Mouse (Mus musculus) G1E (cell line): ENCODE measurements around the gene Nol3. TPM values are rescaled to one million over a fixed set of nuclear protein-coding genes. Genes with fewer than 3 reads are reported as not detected.
"Not testable (repeated sequence)": the region's sequence is repeated elsewhere in the genome, so short reads cannot be mapped to it uniquely, and the experiment has no call there.

Experiments used
- ATAC-seq: 2 replicates; pipeline ENCODE4 v1.8.0; 2016; ENCODE audit warnings: mild to moderate bottlenecking; ENCODE audit not compliant: insufficient number of reproducible peaks, poor library complexity, low FRiP score, severe bottlenecking; ENCODE audit errors: extremely low read depth
- DNase-seq: peaks from one replicate; pipeline ENCODE4 v3.0.0; 2012; ENCODE audit warnings: low spot score
- H3K27me3 ChIP-seq: 2 replicates; pipeline ENCODE4 v1.6.1; 2012; ENCODE audit warnings: mild to moderate bottlenecking, low read length, inconsistent platforms; ENCODE audit not compliant: insufficient read depth
- H3K36me3 ChIP-seq: replicated peaks from 2 replicates; pipeline ENCODE3; 2012; ENCODE audit warnings: mild to moderate bottlenecking, inconsistent platforms
- H3K4me1 ChIP-seq: 2 replicates; pipeline ENCODE4 v1.6.1; 2012; ENCODE audit warnings: low read depth, low read length, inconsistent platforms, mixed read lengths; ENCODE audit not compliant: insufficient read depth
- H3K4me3 ChIP-seq: 2 replicates; pipeline ENCODE4 v1.5.1; 2012; ENCODE audit warnings: low read depth, mild to moderate bottlenecking, inconsistent platforms, low read length, moderate library complexity, mixed read lengths
- H3K9me3 ChIP-seq: replicated peaks from 2 replicates; pipeline ENCODE4 v1.6.1; 2012; ENCODE audit warnings: inconsistent platforms
- CTCF ChIP-seq: IDR thresholded peaks from 2 replicates; pipeline ENCODE4 v1.5.1; 2012; ENCODE audit warnings: low read depth, low read length, inconsistent platforms, mixed read lengths
- GATA1 ChIP-seq: IDR thresholded peaks from 2 replicates; pipeline ENCODE4 v1.6.1; 2012; ENCODE audit warnings: borderline replicate concordance, low read length, inconsistent platforms, mixed read lengths
- GATA2 ChIP-seq: IDR thresholded peaks from 2 replicates; pipeline ENCODE4 v1.6.1; 2012; ENCODE audit warnings: low read depth, low read length, inconsistent platforms, borderline replicate concordance
- POLR2AphosphoS5 ChIP-seq: IDR thresholded peaks from 2 replicates; pipeline ENCODE4 v1.6.1; 2012; ENCODE audit warnings: low read depth, low read length, inconsistent platforms; ENCODE audit not compliant: insufficient replicate concordance
- TAL1 ChIP-seq: conservative IDR thresholded peaks from 2 replicates; pipeline ENCODE4 v1.6.1; 2012; ENCODE audit warnings: low read depth, low read length, inconsistent platforms, mixed read lengths
- polyA plus RNA-seq: library from polyadenylated mRNA; stranded (reverse); fragments of >175 nt; gene quantifications from 2 replicates; pipeline ENCODE4 v1.2.3, GENCODE M21; 2012
- total RNA-seq, 2 experiments: library from RNA; stranded (forward) in 1 of 2; stranded (reverse) in 1 of 2; fragments of 200-1000 nt in 1 of 2; fragments of >200 nt in 1 of 2; fragmentation: Nextera tagmentation in 1 of 2; gene quantifications; 2 replicates each; pipeline ENCODE4 v1.2.3; 2014 to 2017

Gene Nol3
- total and polyA plus RNA-seq, 3 experiments, result 0.49 to 0.60 (median 0.60) TPM

DNA sequence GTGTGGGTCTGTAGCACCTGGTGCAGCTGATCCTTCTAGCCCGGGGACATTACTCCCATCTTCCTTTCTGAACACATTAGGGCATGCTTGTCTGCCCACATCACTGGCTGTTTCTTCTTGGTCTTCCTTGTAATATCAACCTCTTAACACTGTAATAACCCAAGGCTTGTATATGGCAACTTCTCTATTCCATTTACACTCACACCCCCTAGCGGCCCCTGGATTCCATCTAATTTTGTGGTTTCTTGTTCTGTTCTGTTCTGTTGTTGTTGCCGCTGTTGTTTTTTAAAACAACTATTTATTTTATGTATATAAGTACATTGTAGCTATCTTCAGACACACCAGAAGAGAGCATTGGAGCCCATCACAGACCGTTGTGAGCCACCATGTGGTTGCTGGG is 11.0 kb downstream of the Nol3 start:
- no peak for TF ChIP-seq GATA1
- TF ChIP-seq TAL1, result no peak
- no peak for TF ChIP-seq CTCF
- TF ChIP-seq GATA2, result no peak
- TF ChIP-seq POLR2AphosphoS5, result no peak
- H3K4me3 ChIP-seq, result no peak overlapping the region
- peaks cover 15% of the 10 kb centered on the region; the same call in 1 of the 2 replicates for H3K27me3 ChIP-seq
- DNase-seq (no peak), ATAC-seq (no peak)
- peaks cover 54% of the 10 kb centered on the region for H3K4me1 ChIP-seq
- peaks cover 7% of the 10 kb centered on the region for H3K36me3 ChIP-seq
- H3K9me3 ChIP-seq, result no peaks in the 10 kb centered on the region

DNA sequence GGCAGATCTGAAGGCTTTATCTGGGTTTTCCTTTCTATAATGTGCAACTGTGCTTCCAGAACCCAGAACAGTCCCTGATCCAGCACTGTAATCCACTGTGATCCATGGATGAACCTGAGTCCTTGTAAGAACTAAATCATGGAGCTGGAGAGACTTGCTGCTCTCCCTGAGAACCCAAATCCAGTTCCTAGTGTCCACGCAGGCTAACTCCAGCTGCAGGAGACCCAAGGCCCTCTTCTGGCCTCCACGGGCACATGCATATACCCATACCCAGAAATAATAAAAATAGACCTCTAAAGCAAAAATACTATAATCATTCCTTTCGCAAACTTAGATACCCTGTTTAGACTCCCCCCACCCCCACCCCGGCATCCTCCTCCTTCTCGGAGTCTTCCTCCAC is 12.3 kb downstream of the Nol3 start:
- no peak for ATAC-seq

DNA sequence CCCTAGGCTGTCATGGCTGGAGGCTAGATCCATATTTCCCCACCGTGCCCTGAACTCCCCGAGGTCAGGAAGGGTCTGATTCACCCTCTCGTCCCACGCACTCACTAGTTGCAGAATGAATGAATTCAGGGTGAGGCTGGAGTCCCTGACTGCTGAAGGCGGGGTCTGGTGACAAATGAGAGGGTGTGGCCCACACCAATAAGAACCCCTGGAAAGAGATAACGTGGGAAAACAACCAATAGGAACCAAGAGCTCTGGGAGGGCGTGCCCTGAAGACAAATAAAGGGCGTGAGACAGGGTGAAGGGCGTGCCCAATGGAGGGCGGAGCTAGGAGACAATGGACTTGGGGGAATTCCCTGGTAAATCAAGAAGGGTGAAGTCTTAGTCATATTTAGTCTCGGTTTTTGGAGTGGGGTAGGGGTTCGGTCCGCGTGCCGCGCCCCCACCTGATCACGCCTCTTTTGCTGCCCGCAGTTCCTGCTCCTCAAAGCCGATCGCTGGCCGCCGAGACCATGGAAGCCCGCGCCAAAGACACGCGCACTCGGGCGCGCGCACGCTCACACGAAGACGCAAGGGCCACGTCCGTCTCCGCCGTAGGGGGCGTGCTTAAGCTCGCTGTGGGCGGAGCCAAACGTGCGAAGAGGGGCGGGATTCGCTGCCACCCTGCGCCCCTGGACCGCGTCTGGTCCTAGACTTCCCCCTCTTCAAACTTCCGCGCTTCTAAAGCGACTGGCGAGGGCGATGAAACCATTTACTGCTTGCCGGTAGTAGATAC is 13.2 kb downstream of the Nol3 start:
- DNase-seq, result peak; percentile 92
- peak overlapping the region; percentile 74 for H3K4me3 ChIP-seq
- peaks cover 36% of the 10 kb centered on the region for H3K4me1 ChIP-seq
- ATAC-seq, result peak; percentile 97
- peaks cover 13% of the 10 kb centered on the region for H3K36me3 ChIP-seq
- H3K27me3 ChIP-seq, result peaks cover 15% of the 10 kb centered on the region; the same call in 1 of the 2 replicates
- TF ChIP-seq POLR2AphosphoS5, result no peak
- TF ChIP-seq CTCF, result no peak
- TF ChIP-seq GATA1, result no peak
- TF ChIP-seq GATA2, result no peak
- TF ChIP-seq TAL1, result no peak
- H3K9me3 ChIP-seq, result no peaks in the 10 kb centered on the region

More for the DNA sequence above, 12.3 kb downstream of the Nol3 start:
- no peak overlapping the region for H3K4me3 ChIP-seq
- H3K9me3 ChIP-seq, result no peaks in the 10 kb centered on the region
- H3K4me1 ChIP-seq, result peaks cover 41% of the 10 kb centered on the region
- no peak for TF ChIP-seq TAL1
- no peak for TF ChIP-seq GATA2
- no peak for TF ChIP-seq CTCF
- no peak for TF ChIP-seq POLR2AphosphoS5
- no peak for TF ChIP-seq GATA1
- no peak for DNase-seq
- peaks cover 9% of the 10 kb centered on the region for H3K36me3 ChIP-seq
- peaks cover 15% of the 10 kb centered on the region; the same call in 1 of the 2 replicates for H3K27me3 ChIP-seq

DNA sequence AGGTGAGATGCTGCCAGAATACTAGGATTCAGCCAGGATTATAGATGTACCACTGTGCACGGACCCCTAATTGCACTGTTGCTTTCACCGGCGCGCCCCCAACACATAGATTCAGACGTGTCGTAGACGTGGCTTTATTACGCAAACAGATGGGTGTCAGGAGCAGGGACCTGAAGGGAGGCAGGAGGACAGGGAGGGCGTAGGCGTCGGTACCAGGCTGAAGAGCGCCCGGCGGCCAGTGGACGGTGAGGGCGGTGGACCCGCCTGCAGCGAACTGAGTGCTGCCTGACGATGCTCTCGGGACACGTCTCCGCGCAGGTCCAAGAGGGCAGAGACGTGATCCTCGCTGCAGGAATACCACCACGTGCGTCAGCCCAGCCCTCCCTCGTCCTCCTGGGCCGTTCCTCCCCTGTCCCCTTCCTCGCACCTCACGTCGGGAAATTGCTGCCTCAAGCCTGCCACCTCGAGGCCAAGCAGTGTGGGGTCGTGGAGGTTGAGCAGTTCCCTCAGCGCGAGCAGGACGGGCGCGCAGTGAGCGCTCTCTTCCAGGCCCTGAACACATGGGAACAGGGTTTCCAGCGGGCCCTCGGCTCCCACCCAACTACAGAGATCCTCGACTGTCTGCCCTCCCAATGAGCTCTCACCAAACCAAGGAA is 14.0 kb downstream of the Nol3 start, which contains the start of gene 4931428F04Rik:
Gene 4931428F04Rik, minus strand, starts transcription at position 60 of the 656 bp plus-strand sequence.
- no peaks in the 10 kb centered on the region for H3K9me3 ChIP-seq
- no peak for DNase-seq
- peaks cover 33% of the 10 kb centered on the region for H3K4me1 ChIP-seq
- H3K36me3 ChIP-seq, result peaks cover 13% of the 10 kb centered on the region
- H3K27me3 ChIP-seq, result peaks cover 12% of the 10 kb centered on the region; the same call in 1 of the 2 replicates
- TF ChIP-seq TAL1, result no peak
- no peak for TF ChIP-seq GATA2
- no peak for TF ChIP-seq CTCF
- TF ChIP-seq POLR2AphosphoS5, result no peak
- TF ChIP-seq GATA1, result no peak
- ATAC-seq, result no peak
- H3K4me3 ChIP-seq, result peak within 1 kb of the TSS; percentile 74

DNA sequence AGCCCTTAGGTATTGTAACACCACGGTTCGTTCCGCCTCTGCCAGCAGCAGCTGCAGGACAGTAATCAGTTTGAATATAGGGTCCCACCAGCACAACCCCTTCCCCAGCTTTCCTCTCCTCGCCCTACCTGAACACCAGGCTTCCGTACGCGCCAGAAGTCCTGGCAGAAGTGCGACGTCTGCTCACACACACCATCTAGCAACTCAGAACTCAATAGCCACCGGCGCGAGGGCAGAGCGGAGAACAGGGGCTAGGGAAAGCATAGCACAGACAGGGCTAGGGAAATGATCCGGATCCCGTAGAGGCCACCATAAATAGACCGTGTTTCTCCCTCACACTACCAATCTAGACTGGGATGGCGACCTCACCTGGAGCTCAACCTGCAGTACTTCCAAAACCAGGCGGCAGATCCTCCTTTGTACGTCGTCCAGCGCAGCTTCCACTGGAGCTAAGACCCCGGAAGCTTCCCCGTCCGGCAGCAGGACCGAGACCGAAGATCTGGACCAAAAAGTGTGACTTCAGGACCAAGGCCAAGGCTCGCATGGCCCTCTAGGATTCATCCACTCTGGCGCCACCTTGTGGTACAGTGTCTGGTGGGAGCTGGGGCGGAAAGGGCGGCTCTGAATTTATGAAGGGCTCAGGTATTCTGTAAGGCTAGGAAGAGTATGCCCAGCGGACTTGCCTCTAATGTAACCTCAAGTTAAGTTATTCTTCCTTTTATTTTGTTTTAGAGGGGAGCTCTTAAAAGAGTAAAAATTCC is 14.8 kb downstream of the Nol3 start:
- no peaks in the 10 kb centered on the region for H3K9me3 ChIP-seq
- H3K4me3 ChIP-seq, result peak overlapping the region; percentile 74; the same call in 1 of the 2 replicates
- TF ChIP-seq GATA2 (no peak), POLR2AphosphoS5 (no peak), CTCF (peak; percentile 68)
- ATAC-seq, result no peak
- H3K4me1 ChIP-seq, result peaks cover 39% of the 10 kb centered on the region
- peaks cover 11% of the 10 kb centered on the region for H3K36me3 ChIP-seq
- peaks cover 6% of the 10 kb centered on the region; the same call in 1 of the 2 replicates for H3K27me3 ChIP-seq
- DNase-seq, result no peak

DNA sequence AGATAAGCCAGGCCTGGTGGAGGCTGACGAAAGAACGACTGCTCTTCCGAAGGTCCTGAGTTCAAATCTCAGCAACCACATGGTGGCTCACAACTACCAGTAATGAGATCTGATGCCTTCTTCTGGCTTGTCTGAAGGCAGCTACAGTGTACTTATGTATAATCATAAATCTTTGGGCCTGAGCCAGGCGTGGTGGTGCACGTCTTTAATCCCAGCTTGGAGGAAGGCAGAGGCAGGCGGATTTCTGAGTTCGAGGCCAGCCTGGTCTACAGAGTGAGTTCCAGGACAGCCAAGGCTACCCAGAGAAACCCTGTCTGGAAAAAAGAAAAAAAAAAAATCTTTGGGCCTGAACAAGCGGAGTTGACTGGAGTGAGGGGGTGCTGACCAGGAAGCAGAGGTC is 15.4 kb downstream of the Nol3 start:
- H3K4me3 ChIP-seq, H3K27me3 ChIP-seq, DNase-seq, ATAC-seq, H3K9me3 ChIP-seq: not testable (repeated sequence)
- Histone ChIP-seq H3K4me1 (peaks cover 45% of the 10 kb centered on the region), H3K36me3 (peaks cover 11% of the 10 kb centered on the region)

DNA sequence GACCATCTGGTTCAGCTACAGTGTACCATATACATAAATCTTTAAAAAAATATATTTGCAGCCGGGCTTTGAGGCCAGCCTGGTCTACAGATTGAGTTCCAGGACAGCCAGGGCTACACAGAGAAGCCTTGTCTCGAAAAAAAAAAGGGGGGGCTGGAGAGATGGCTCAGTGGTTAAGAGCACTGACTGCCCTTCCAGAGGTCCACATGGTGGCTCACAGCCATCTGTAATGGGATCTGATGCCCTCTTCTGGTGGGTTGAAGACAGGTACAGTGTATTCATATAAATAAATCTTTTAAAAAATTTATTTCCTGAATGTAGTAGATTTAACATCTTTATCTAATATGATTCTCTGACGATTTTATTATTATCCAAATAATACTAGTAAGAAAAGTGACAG is 15.9 kb downstream of the Nol3 start:
- H3K4me1 ChIP-seq, result peaks cover 46% of the 10 kb centered on the region
- H3K36me3 ChIP-seq, DNase-seq, H3K9me3 ChIP-seq, ATAC-seq, H3K27me3 ChIP-seq, H3K4me3 ChIP-seq: not testable (repeated sequence)
